Mouse (Mus musculus) hindbrain, embryonic 15.5 days (tissue): ENCODE results near the gene Smoc1. TPM values are rescaled to one million over a fixed set of nuclear protein-coding genes. Genes with fewer than 3 reads are reported as not detected.

Source experiments
- ATAC-seq: fragments of 200-750 bp; cut with Nextera tagmentation; 2 replicates; pipeline ENCODE4 v1.8.0; 2017; ENCODE audit warnings: low read depth, moderate number of reproducible peaks, moderate TSS enrichment; ENCODE audit not compliant: low FRiP score
- H3K27ac ChIP-seq: fragments of 300-500 bp; sonication (generic); replicated peaks from 2 replicates; pipeline ENCODE4 v1.5.1; 2015; ENCODE audit warnings: mild to moderate bottlenecking, inconsistent platforms
- H3K27me3 ChIP-seq: fragments of 300-500 bp; sonication (generic); 2 replicates; pipeline ENCODE4 v1.6.1; 2015; ENCODE audit warnings: control low read depth, inconsistent platforms
- H3K36me3 ChIP-seq: fragments of 300-500 bp; sonication (generic); 2 replicates; pipeline ENCODE4 v1.6.1; 2015; ENCODE audit warnings: control low read depth, inconsistent platforms
- H3K4me1 ChIP-seq: fragments of 300-500 bp; sonication (generic); replicated peaks from 2 replicates; pipeline ENCODE4 v1.6.1; 2015; ENCODE audit warnings: control low read depth, inconsistent platforms
- H3K4me2 ChIP-seq: fragments of 300-500 bp; sonication (generic); 2 replicates; pipeline ENCODE4 v1.6.1; 2015; ENCODE audit warnings: moderate library complexity, mild to moderate bottlenecking, inconsistent platforms
- H3K4me3 ChIP-seq: fragments of 300-500 bp; sonication (generic); 2 replicates; pipeline ENCODE4 v1.5.1; 2015; ENCODE audit warnings: mild to moderate bottlenecking, inconsistent platforms
- H3K9ac ChIP-seq: fragments of 300-500 bp; sonication (generic); 2 replicates; pipeline ENCODE4 v1.6.1; 2015; ENCODE audit warnings: inconsistent platforms
- H3K9me3 ChIP-seq: fragments of 300-500 bp; sonication (generic); 2 replicates; pipeline ENCODE4 v1.6.1; 2016; ENCODE audit warnings: control low read depth, inconsistent platforms
- WGBS: fragments of 180-500 bp; shearing (Covaris S2); methylation state at CpG from one replicate; pipeline ENCODE4 v1.1.7; 2015; 5-methylcytosine and 5-hydroxymethylcytosine counted together
- polyA plus RNA-seq: library from polyadenylated mRNA; unstranded; fragments of >200 nt; fragmentation: Nextera tagmentation; extraction: Ambion mirVana; gene quantifications from 2 replicates; pipeline ENCODE4 v1.2.1, GENCODE M21; 2015

Gene Smoc1
- polyA plus RNA-seq, 1 experiment from 2014 or later = 37.7 TPM

GRCm38 (mm10) chr12:81058561-81058960 lies 32.0 kb downstream of the Smoc1 start:
- Histone ChIP-seq H3K27ac (no peak overlapping the region), H3K9me3 (no peaks in the 10 kb centered on the region), H3K9ac (no peak overlapping the region), H3K4me2 (no peak overlapping the region), H3K27me3 (no peaks in the 10 kb centered on the region), H3K36me3 (no peaks in the 10 kb centered on the region), H3K4me1 (no peaks in the 10 kb centered on the region), H3K4me3 (no peak overlapping the region)
- no peak for ATAC-seq
- WGBS = 80% methylated on average over 3 of the region's 3 CpGs

GRCm38 (mm10) chr12:81061831-81062361 lies 35.3 kb downstream of the Smoc1 start:
- Histone ChIP-seq H3K9ac (no peak overlapping the region), H3K4me3 (no peak overlapping the region), H3K27me3 (no peaks in the 10 kb centered on the region), H3K4me1 (no peaks in the 10 kb centered on the region), H3K36me3 (no peaks in the 10 kb centered on the region), H3K9me3 (no peaks in the 10 kb centered on the region), H3K27ac (no peak overlapping the region), H3K4me2 (no peak overlapping the region)
- ATAC-seq = no peak
- 69% methylated on average over 6 of the region's 6 CpGs for WGBS

GRCm38 (mm10) chr12:81063336-81063955 lies 36.8 kb downstream of the Smoc1 start:
- H3K9me3 ChIP-seq = no peaks in the 10 kb centered on the region
- no peaks in the 10 kb centered on the region for H3K4me1 ChIP-seq
- H3K36me3 ChIP-seq = no peaks in the 10 kb centered on the region
- no peak overlapping the region for H3K4me2 ChIP-seq
- H3K27ac ChIP-seq = no peak overlapping the region
- no peak for ATAC-seq
- H3K4me3 ChIP-seq = no peak overlapping the region
- H3K27me3 ChIP-seq = no peaks in the 10 kb centered on the region
- WGBS = 87% methylated on average over 6 of the region's 6 CpGs
- H3K9ac ChIP-seq = no peak overlapping the region

GRCm38 (mm10) chr12:81074139-81074538 lies 47.5 kb downstream of the Smoc1 start:
- no peak for ATAC-seq
- 0 out of 2 replicates have a peak, but pooled peaks cover 4% of the 10 kb centered on the region for H3K36me3 ChIP-seq
- no peak overlapping the region for H3K9ac ChIP-seq
- H3K4me3 ChIP-seq = no peak overlapping the region
- H3K4me1 ChIP-seq = no peaks in the 10 kb centered on the region
- peaks cover 10% of the 10 kb centered on the region for H3K9me3 ChIP-seq
- no peak overlapping the region for H3K4me2 ChIP-seq
- H3K27ac ChIP-seq = no peak overlapping the region
- H3K27me3 ChIP-seq = no peaks in the 10 kb centered on the region
- 50% methylated on average over 2 of the region's 2 CpGs for WGBS

GRCm38 (mm10) chr12:81074941-81075340 lies 48.3 kb downstream of the Smoc1 start:
- no peak overlapping the region for H3K4me2 ChIP-seq
- H3K27me3 ChIP-seq = no peaks in the 10 kb centered on the region
- no peaks in the 10 kb centered on the region for H3K4me1 ChIP-seq
- no peak overlapping the region for H3K4me3 ChIP-seq
- 89% methylated on average over 3 of the region's 3 CpGs for WGBS
- no peak overlapping the region for H3K27ac ChIP-seq
- ATAC-seq = no peak
- H3K9me3 ChIP-seq = peaks cover 12% of the 10 kb centered on the region
- H3K36me3 ChIP-seq = 0 out of 2 replicates have a peak, but pooled peaks cover 4% of the 10 kb centered on the region
- H3K9ac ChIP-seq = no peak overlapping the region

- no peaks in the 10 kb centered on the region for H3K4me1 ChIP-seq
- no peaks in the 10 kb centered on the region for H3K27me3 ChIP-seq
- H3K4me3 ChIP-seq = no peak overlapping the region
- peaks cover 12% of the 10 kb centered on the region for H3K9me3 ChIP-seq
- WGBS = 87% methylated on average over 2 of the region's 2 CpGs
- H3K27ac ChIP-seq = no peak overlapping the region
- no peak overlapping the region for H3K9ac ChIP-seq
- no peak for ATAC-seq
- H3K4me2 ChIP-seq = no peak overlapping the region
- H3K36me3 ChIP-seq = 0 out of 2 replicates have a peak, but pooled peaks cover 4% of the 10 kb centered on the region
Observed at GRCm38 (mm10) chr12:81077953-81078646, 51.5 kb downstream of the Smoc1 start.

GRCm38 (mm10) chr12:81080345-81080744 lies 53.7 kb downstream of the Smoc1 start:
- Histone ChIP-seq H3K4me1 (peaks cover 3% of the 10 kb centered on the region; the same call in 1 of the 2 replicates), H3K9me3 (peaks cover 12% of the 10 kb centered on the region), H3K36me3 (0 out of 2 replicates have a peak, but pooled peaks cover 4% of the 10 kb centered on the region), H3K27me3 (no peaks in the 10 kb centered on the region), H3K4me2 (no peak overlapping the region), H3K27ac (no peak overlapping the region), H3K9ac (no peak overlapping the region), H3K4me3 (no peak overlapping the region)
- ATAC-seq = no peak
- WGBS = 77% methylated on average over 5 of the region's 5 CpGs

GRCm38 (mm10) chr12:81081031-81081430 lies 54.4 kb downstream of the Smoc1 start:
- no peak for ATAC-seq
- H3K9me3 ChIP-seq = peaks cover 12% of the 10 kb centered on the region
- no peaks in the 10 kb centered on the region for H3K27me3 ChIP-seq
- H3K36me3 ChIP-seq = 0 out of 2 replicates have a peak, but pooled peaks cover 4% of the 10 kb centered on the region
- no peak overlapping the region for H3K9ac ChIP-seq
- 64% methylated on average over 3 of the region's 3 CpGs for WGBS
- H3K4me3 ChIP-seq = no peak overlapping the region
- no peak overlapping the region for H3K4me2 ChIP-seq
- peaks cover 3% of the 10 kb centered on the region; the same call in 1 of the 2 replicates for H3K4me1 ChIP-seq
- no peak overlapping the region for H3K27ac ChIP-seq

- WGBS = 88% methylated on average over 5 of the region's 5 CpGs
- 0 out of 2 replicates have a peak, but pooled peaks cover 4% of the 10 kb centered on the region for H3K36me3 ChIP-seq
Observed at GRCm38 (mm10) chr12:81083146-81083545, 56.5 kb downstream of the Smoc1 start.

GRCm38 (mm10) chr12:81085244-81085643 lies 58.6 kb downstream of the Smoc1 start:
- ATAC-seq = peak; percentile 48; the same call in 1 of the 2 replicates
- no peaks in the 10 kb centered on the region for H3K9me3 ChIP-seq
- no peak overlapping the region for H3K9ac ChIP-seq

More at GRCm38 (mm10) chr12:81083146-81083545, 56.5 kb downstream of the Smoc1 start:
- H3K27me3 ChIP-seq = no peaks in the 10 kb centered on the region
- H3K4me1 ChIP-seq = peaks cover 3% of the 10 kb centered on the region; the same call in 1 of the 2 replicates
- peaks cover 12% of the 10 kb centered on the region for H3K9me3 ChIP-seq
- no peak for ATAC-seq
- H3K27ac ChIP-seq = no peak overlapping the region
- no peak overlapping the region for H3K4me3 ChIP-seq
- H3K4me2 ChIP-seq = no peak overlapping the region
- no peak overlapping the region for H3K9ac ChIP-seq

GRCm38 (mm10) chr12:81088131-81088530 lies 61.5 kb downstream of the Smoc1 start:
- H3K27me3 ChIP-seq = no peaks in the 10 kb centered on the region
- no peaks in the 10 kb centered on the region for H3K9me3 ChIP-seq
- no peak overlapping the region for H3K4me2 ChIP-seq
- H3K27ac ChIP-seq = no peak overlapping the region
- 82% methylated on average over 5 of the region's 5 CpGs for WGBS
- no peak overlapping the region for H3K9ac ChIP-seq
- peaks cover 3% of the 10 kb centered on the region; the same call in 1 of the 2 replicates for H3K4me1 ChIP-seq
- H3K4me3 ChIP-seq = no peak overlapping the region
- ATAC-seq = no peak
- no peaks in the 10 kb centered on the region for H3K36me3 ChIP-seq

More at GRCm38 (mm10) chr12:81085244-81085643, 58.6 kb downstream of the Smoc1 start:
- peaks cover 3% of the 10 kb centered on the region; the same call in 1 of the 2 replicates for H3K4me1 ChIP-seq
- no peak overlapping the region for H3K4me2 ChIP-seq
- no peak overlapping the region for H3K4me3 ChIP-seq
- WGBS = 50% methylated on average over 1 of the region's 1 CpGs
- no peaks in the 10 kb centered on the region for H3K36me3 ChIP-seq
- H3K27me3 ChIP-seq = no peaks in the 10 kb centered on the region
- H3K27ac ChIP-seq = no peak overlapping the region; the same call in 1 of the 2 replicates

- Histone ChIP-seq H3K4me3 (no peak overlapping the region), H3K27me3 (no peaks in the 10 kb centered on the region), H3K36me3 (no peaks in the 10 kb centered on the region), H3K4me2 (no peak overlapping the region), H3K27ac (no peak overlapping the region), H3K9me3 (no peaks in the 10 kb centered on the region), H3K4me1 (no peaks in the 10 kb centered on the region), H3K9ac (no peak overlapping the region)
- 78% methylated on average over 5 of the region's 5 CpGs for WGBS
- ATAC-seq = no peak
Observed at GRCm38 (mm10) chr12:81091641-81092040, 65.0 kb downstream of the Smoc1 start.
